Mouse (Mus musculus) spleen, postnatal 36 days (tissue): ENCODE results near the gene Fcrls.

Experiments
- DNase-seq, 2 experiments: peaks; one replicate each; pipeline ENCODE4 v3.0.0; 2022; ENCODE audit warnings: low spot score in 2 of 2, mixed read lengths in 1 of 2

Fcrls gene

GRCm38 (mm10) chr3:87263436-87263835 lies at the start of gene Fcrls:
Gene Fcrls (minus strand): TSS chr3:87263738.
- DNase-seq: peak in 1 of 2 experiments; percentile 11

GRCm38 (mm10) chr3:87309922-87310321 lies 46.4 kb upstream of the Fcrls start:
- DNase-seq: no peak

- DNase-seq: no peak
Observed at GRCm38 (mm10) chr3:87299901-87300300, 36.4 kb upstream of the Fcrls start.

- peak; percentile 29 to 40 for DNase-seq
Observed at GRCm38 (mm10) chr3:87274372-87274771, 10.8 kb upstream of the Fcrls start.

GRCm38 (mm10) chr3:87266581-87266980 lies 3.0 kb upstream of the Fcrls start:
- no peak for DNase-seq

DNA sequence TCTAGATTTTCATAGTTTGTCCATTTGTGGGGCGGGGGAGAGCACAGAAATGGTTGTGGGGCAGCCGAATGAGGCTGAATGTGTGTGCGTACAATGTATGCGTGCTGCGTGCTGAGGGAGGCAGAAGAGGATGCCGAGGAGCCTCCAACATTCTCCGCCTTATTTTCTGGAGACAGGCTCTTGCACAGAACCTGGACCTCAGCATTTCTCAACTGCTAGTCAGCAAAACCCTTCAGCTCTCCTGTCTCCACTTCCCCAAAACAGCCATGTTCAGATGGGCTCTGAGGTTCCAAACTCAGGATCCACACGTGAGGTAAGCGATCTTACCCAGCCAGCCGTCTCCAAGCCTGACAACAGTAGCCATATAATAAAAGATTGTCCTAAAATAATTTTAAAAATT lies 8.3 kb downstream of the Fcrls start:
- no peak for DNase-seq

- no peak for DNase-seq
Observed at GRCm38 (mm10) chr3:87249571-87249970, 14.0 kb downstream of the Fcrls start.

GRCm38 (mm10) chr3:87247292-87247691 lies 16.2 kb downstream of the Fcrls start:
- DNase-seq: no peak

- peak; percentile 36 to 44 for DNase-seq
Observed at GRCm38 (mm10) chr3:87243654-87244053, 19.9 kb downstream of the Fcrls start.

DNA sequence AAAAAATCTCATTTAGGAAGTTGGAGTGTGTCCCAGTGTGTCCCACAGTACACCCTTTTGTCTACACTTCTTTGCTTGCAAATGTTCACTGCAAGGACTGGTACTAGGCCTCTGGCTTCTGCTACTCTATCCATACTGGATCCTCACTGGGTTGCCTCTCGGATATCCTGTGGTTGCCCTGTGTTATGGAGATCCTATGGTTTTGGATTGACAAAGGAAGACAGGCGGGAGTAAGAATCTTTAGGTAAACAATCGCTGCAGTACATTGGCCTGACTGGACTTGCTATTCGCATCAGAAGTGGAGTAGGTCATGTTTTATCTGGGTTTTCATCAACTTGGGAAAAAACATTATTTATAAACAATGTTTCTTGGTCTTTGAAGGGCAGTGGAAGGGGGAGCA lies 22.6 kb downstream of the Fcrls start:
- DNase-seq: no peak

DNA sequence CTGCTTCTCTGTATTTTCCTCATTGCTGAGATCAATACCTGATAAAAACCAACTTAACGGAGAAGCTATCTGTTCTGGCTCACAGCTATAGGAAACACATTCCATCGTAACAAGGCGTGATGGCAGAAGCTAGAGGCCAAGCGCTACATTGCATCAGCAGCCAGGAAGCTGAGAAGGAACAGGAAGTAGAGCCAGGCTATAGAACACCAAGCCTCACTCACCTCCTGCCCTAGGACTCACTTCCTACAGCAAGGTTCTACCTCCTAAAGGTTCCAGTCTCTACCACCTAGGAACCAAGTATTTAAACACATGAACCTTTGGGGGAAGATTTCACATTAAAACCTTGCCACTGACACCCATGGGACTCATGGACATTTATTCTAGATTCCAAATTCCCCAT lies 39.9 kb downstream of the Fcrls start:
- DNase-seq: no peak

DNA sequence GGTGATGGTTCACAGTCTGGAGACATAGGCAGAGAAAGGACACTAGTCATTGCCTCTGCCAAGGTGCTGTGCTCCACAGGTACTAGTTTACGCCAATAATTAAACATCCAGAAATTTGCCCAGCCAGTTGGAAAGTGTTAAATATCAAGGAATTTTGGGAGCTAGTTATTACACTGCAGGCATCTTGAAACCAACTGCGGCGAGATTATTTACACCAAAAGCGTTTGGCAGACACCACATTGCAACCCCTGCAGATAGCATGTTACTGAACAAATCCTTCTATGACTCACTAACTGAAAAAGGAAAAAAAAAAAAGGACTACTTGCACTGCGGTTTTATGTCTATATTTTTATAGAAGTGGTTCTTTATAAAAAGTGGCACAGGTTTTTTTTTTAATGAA lies 41.2 kb downstream of the Fcrls start:
- DNase-seq: no peak

DNA sequence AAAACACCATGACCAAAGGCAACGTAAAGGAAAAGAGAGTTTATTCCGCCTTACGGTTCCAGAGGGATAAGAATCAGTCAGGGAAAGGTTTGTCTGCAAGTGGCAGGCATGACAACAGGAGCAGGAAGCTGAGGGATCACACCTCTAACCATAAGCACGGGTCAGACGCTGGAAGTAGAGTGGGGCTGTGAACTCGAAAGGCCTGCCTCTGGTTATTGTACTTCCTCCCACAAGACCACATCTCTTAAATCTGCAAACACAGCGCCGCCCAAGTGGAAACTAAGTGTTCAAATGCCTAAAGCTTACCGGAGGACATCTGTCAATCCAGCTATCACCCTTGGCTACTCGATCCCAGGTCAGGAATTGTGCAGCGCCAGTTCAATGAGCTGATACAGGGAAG lies 48.4 kb downstream of the Fcrls start:
- no peak for DNase-seq

DNA sequence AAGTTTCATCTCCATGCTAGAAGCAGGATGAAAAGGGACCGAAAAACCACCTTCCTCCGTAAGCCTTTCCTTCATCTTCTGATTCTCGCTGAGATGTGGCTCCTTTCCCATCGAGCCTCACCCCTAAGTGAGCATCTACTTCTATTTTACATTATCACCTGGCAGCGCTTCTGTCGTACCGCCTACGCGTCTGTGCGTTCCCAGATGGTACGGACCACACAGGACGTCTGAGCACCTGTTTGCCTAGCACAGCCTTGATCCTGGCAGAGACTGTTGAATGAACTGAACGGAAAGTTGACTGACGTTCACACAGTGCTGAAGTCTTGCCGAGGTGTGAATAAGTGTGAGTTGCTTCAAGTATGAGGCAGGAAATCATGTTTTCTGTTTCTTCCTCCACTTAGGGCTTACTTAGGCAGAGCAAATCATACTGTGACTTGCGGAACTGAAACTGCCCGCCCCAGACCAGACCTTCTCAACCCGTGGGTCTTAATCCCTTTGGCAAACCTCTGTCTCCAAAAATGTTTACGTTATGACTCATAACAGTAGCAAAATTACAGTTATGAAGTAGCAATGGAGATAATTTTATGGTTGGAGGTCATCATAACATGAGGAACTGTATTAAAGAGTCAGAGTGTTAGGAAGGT lies 49.2 kb downstream of the Fcrls start:
- no peak for DNase-seq

DNA sequence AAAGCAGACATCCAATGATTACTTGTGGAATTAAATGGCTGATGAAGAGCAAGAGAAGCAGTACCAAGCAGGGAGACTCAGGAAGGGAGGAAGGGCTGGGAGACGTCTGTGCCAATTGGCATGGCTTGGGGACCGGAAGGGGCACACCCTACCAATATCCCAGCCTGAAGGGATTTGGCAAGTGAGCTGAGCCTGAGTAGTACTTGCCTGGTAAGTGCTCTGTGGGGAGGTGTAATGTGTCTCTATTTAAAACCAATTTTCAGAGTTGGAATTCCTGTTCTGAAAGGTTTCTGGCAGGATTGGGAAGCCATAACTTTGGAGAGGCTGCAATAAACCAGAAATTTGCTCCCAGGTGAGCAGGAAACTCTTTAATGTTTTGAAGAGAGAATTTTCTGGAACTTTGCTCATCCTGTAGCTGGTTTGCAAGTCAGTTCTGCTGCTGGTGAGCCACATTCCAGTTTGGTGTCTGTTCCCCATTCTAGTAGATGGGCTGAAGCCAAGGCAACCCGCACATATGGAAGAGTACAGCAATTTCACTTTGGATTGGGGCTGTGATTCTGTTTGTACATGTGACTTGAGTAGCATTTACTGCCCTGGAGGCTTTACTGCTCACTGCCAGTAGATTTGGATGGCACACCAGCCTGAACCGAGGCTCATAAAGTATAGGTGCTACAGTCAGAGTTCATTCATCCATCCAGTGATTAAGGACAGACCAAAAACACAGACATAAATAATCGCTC lies 57.0 kb downstream of the Fcrls start:
- DNase-seq: no peak
